Mouse (Mus musculus): Measurements from ENCODE around the gene 4930516K23Rik.

- TF ChIP-seq CTCF (IDR thresholded peaks at IDR 0.05; ENCODE audit: borderline replicate concordance, insufficient read depth, low read length) (no peak), POLR2A (IDR thresholded peaks at IDR 0.05; ENCODE audit: low read depth, low read length) (no peak)
Observed at GRCm38 (mm10) chr7:104104757-104104972, 43.4 kb upstream of the 4930516K23Rik start, which contains the start of gene Olfr646.

Data from embryonic fibroblast, embryonic 13.5 days (primary cell).